Mouse (Mus musculus): ENCODE data around the gene Fhl5. TPM values are rescaled to one million over a fixed set of nuclear protein-coding genes. Genes with fewer than 3 reads are reported as not detected.

Fhl5 gene
- polyA plus RNA-seq (2017; shearing (Covaris generic)) = not detected

DNA sequence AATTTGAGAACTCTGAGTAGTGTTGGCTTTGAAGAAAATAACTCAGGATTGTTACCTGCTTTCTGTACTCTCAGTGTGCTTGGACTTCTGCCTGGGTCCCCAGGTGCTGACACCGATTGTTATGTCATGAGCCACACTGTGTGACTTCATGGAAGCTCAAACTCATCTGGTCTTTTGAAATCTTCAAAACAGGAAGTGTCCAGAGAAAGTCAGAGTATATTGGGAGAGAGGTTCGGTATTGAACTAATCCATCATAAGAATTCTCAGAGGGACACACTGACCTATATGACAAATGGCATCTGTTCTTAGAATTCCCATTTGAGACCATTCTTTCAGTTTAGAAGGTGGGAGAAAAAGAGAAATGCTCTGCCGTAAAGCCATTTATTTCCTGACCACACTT is at the start of gene Fhl5:
Gene Fhl5 (minus strand): TSS at position 101 of the 400 bp plus-strand sequence.

GRCm38 (mm10) chr4:25281671-25282038 is 39.0 kb upstream of the Fhl5 start, which contains the start of gene Ufl1:
Ufl1 (minus strand) TSS chr4:25281821.

Other genes with a start within 250 kb of the Fhl5 start
- 36.4 TPM for gene Ufl1, start 38.9 kb upstream of the Fhl5 start, polyA plus RNA-seq (2017; shearing (Covaris generic))

Measured in naive thymus-derived CD4-positive, alpha-beta T cell, adult 5 months (primary cell).